In genomic region chr10:84631182-84631581, GRCm38 (mm10) we compare ENCODE assay signal across 8 mouse cellular contexts. TPM values are rescaled to one million over a fixed set of nuclear protein-coding genes. Genes with fewer than 3 reads are reported as not detected.
DNase-seq lines count a peak whose midpoint lies in the region; ATAC-seq and TF ChIP-seq lines count a peak whose summit lies in the region.

No protein-coding gene starts in this region.

- peak; percentile 35 for DNase-seq in forebrain, embryonic 10.5 days (ENCODE audit: extremely low spot score, low spot score)
- DNase-seq in midbrain, embryonic 10.5 days (ENCODE audit: low spot score), result peak; percentile 51
- DNase-seq in midbrain, embryonic 11.5 days (ENCODE audit: low spot score, missing footprints), result no peak
- peak; percentile 56 for DNase-seq in lung, postnatal 0 days (ENCODE audit: low spot score)
- DNase-seq in frontal cortex, postnatal 36 days (ENCODE audit: low spot score in 2 of 2), result no peak
- DNase-seq in ovary, postnatal 36 days (ENCODE audit: low spot score), result no peak

- H3K36me3 ChIP-seq in forebrain, embryonic 10.5 days (replicated peaks), result peaks cover 54% of the 10 kb centered on the region
- H3K36me3 ChIP-seq in forebrain, embryonic 13.5 days (ENCODE audit: poor library complexity, severe bottlenecking), result peaks cover 38% of the 10 kb centered on the region
- H3K36me3 ChIP-seq in midbrain, embryonic 10.5 days, result peaks cover 66% of the 10 kb centered on the region
- no peaks in the 10 kb centered on the region; the same call in 1 of the 2 replicates for H3K36me3 ChIP-seq in midbrain, embryonic 11.5 days (ENCODE audit: control insufficient read depth, insufficient read depth, low read length)
- peaks cover 11% of the 10 kb centered on the region for H3K36me3 ChIP-seq in lung, postnatal 0 days (ENCODE audit: insufficient read depth, low read length)

- no peak for ATAC-seq in forebrain, embryonic 13.5 days
- no peak for ATAC-seq in midbrain, embryonic 11.5 days (ENCODE audit: low FRiP score)
- peak; percentile 60; the same call in 1 of the 2 replicates for ATAC-seq in common myeloid progenitor, adult 5-6 weeks (replicated peaks; ENCODE audit: low read depth, poor library complexity, severe bottlenecking)
- no peak for ATAC-seq in lung, postnatal 0 days

- no peak overlapping the region for H3K4me2 ChIP-seq in forebrain, embryonic 13.5 days
- no peak overlapping the region for H3K4me2 ChIP-seq in midbrain, embryonic 11.5 days
- H3K4me2 ChIP-seq in lung, postnatal 0 days (replicated peaks; ENCODE audit: low read depth, low read length), result no peak overlapping the region

- no peaks in the 10 kb centered on the region for H3K27me3 ChIP-seq in forebrain, embryonic 10.5 days (ENCODE audit: poor library complexity, severe bottlenecking)
- no peaks in the 10 kb centered on the region for H3K27me3 ChIP-seq in forebrain, embryonic 13.5 days
- no peaks in the 10 kb centered on the region for H3K27me3 ChIP-seq in midbrain, embryonic 10.5 days (ENCODE audit: low read depth, poor library complexity, severe bottlenecking)
- no peaks in the 10 kb centered on the region for H3K27me3 ChIP-seq in midbrain, embryonic 11.5 days (ENCODE audit: control insufficient read depth, insufficient read depth, low read length)
- H3K27me3 ChIP-seq in lung, postnatal 0 days (replicated peaks; ENCODE audit: insufficient read depth, low read length), result no peaks in the 10 kb centered on the region

- no peak overlapping the region for H3K9ac ChIP-seq in forebrain, embryonic 13.5 days
- no peak overlapping the region for H3K9ac ChIP-seq in midbrain, embryonic 11.5 days (ENCODE audit: low read length)
- no peak overlapping the region for H3K9ac ChIP-seq in lung, postnatal 0 days (replicated peaks; ENCODE audit: low read depth)

- no peak for TF ChIP-seq EP300 in lung, postnatal 0 days (IDR thresholded peaks at IDR 0.05)

- no peak overlapping the region for H3K4me3 ChIP-seq in forebrain, embryonic 10.5 days
- H3K4me3 ChIP-seq in forebrain, embryonic 13.5 days, result no peak overlapping the region
- H3K4me3 ChIP-seq in midbrain, embryonic 10.5 days, result no peak overlapping the region
- no peak overlapping the region for H3K4me3 ChIP-seq in midbrain, embryonic 11.5 days (ENCODE audit: low read depth, low read length)
- H3K4me3 ChIP-seq in lung, postnatal 0 days (ENCODE audit: low read depth, low read length), result no peak overlapping the region

- TF ChIP-seq CTCF in lung, postnatal 0 days (IDR thresholded peaks at IDR 0.05), result peak; percentile 68

- 66% methylated on average over 5 of the region's 5 CpGs for WGBS in forebrain, embryonic 10.5 days
- WGBS in forebrain, embryonic 13.5 days, result 65% methylated on average over 5 of the region's 5 CpGs
- 62% methylated on average over 5 of the region's 5 CpGs for WGBS in midbrain, embryonic 10.5 days
- 64% methylated on average over 5 of the region's 5 CpGs for WGBS in midbrain, embryonic 11.5 days
- WGBS in lung, postnatal 0 days, result 63% methylated on average over 5 of the region's 5 CpGs

- no peak overlapping the region for H3K27ac ChIP-seq in forebrain, embryonic 10.5 days
- H3K27ac ChIP-seq in forebrain, embryonic 13.5 days, result no peak overlapping the region
- no peak overlapping the region for H3K27ac ChIP-seq in midbrain, embryonic 10.5 days (replicated peaks)
- H3K27ac ChIP-seq in midbrain, embryonic 11.5 days (ENCODE audit: low read depth, low read length), result no peak overlapping the region
- H3K27ac ChIP-seq in lung, postnatal 0 days (ENCODE audit: low read length), result no peak overlapping the region

- H3K9me3 ChIP-seq in forebrain, embryonic 10.5 days, result no peaks in the 10 kb centered on the region
- H3K9me3 ChIP-seq in forebrain, embryonic 13.5 days (replicated peaks), result no peaks in the 10 kb centered on the region
- H3K9me3 ChIP-seq in midbrain, embryonic 10.5 days (replicated peaks), result no peaks in the 10 kb centered on the region
- H3K9me3 ChIP-seq in midbrain, embryonic 11.5 days (ENCODE audit: control insufficient read depth, low read length), result no peaks in the 10 kb centered on the region
- no peaks in the 10 kb centered on the region for H3K9me3 ChIP-seq in lung, postnatal 0 days (ENCODE audit: low read length)

- H3K4me1 ChIP-seq in forebrain, embryonic 10.5 days, result no peaks in the 10 kb centered on the region
- H3K4me1 ChIP-seq in forebrain, embryonic 13.5 days, result no peaks in the 10 kb centered on the region
- peaks cover 7% of the 10 kb centered on the region; the same call in 1 of the 2 replicates for H3K4me1 ChIP-seq in midbrain, embryonic 10.5 days
- no peaks in the 10 kb centered on the region for H3K4me1 ChIP-seq in midbrain, embryonic 11.5 days (ENCODE audit: control insufficient read depth, insufficient read depth, low read length)
- H3K4me1 ChIP-seq in lung, postnatal 0 days (ENCODE audit: insufficient read depth, low read depth, low read length), result no peaks in the 10 kb centered on the region

RNA-seq across cellular contexts. Expression of gene Polr3b, which starts 9.1 kb away (rescaled TPM):
- 17.6 and 18.2 TPM in 2 replicates for polyA plus RNA-seq in forebrain, embryonic 10.5 days (2016; fragmentation: Nextera tagmentation; extraction: Ambion mirVana)
- 13.3 and 13.5 TPM in 2 replicates for polyA plus RNA-seq in forebrain, embryonic 13.5 days (2015; fragmentation: Nextera tagmentation; extraction: Ambion mirVana)
- polyA plus RNA-seq in midbrain, embryonic 10.5 days (2016; fragmentation: Nextera tagmentation; extraction: Ambion mirVana), result 14.4 and 16.6 TPM in 2 replicates
- polyA plus RNA-seq in midbrain, embryonic 11.5 days (2014; fragmentation: Nextera tagmentation; extraction: Ambion mirVana), result 16.0 and 18.0 TPM in 2 replicates
- 41.5 and 45.5 TPM in 2 replicates for total RNA-seq in common myeloid progenitor, adult 5-6 weeks (2017)
- polyA plus RNA-seq in lung, postnatal 0 days (2015; fragmentation: Nextera tagmentation; extraction: Ambion mirVana), result 6.2 and 7.8 TPM in 2 replicates

RNA-seq across cellular contexts. Expression of gene Tcp11l2, which starts 54.8 kb away (rescaled TPM):
- 2.0 and 2.6 TPM in 2 replicates for polyA plus RNA-seq in forebrain, embryonic 10.5 days (2016; fragmentation: Nextera tagmentation; extraction: Ambion mirVana)
- 14.0 and 16.7 TPM in 2 replicates for polyA plus RNA-seq in forebrain, embryonic 13.5 days (2015; fragmentation: Nextera tagmentation; extraction: Ambion mirVana)
- polyA plus RNA-seq in midbrain, embryonic 10.5 days (2016; fragmentation: Nextera tagmentation; extraction: Ambion mirVana), result 2.8 and 5.8 TPM in 2 replicates
- polyA plus RNA-seq in midbrain, embryonic 11.5 days (2014; fragmentation: Nextera tagmentation; extraction: Ambion mirVana), result 9.4 and 10.7 TPM in 2 replicates
- total RNA-seq in common myeloid progenitor, adult 5-6 weeks (2017), result 11.2 and 21.0 TPM in 2 replicates
- 73.8 and 73.9 TPM in 2 replicates for polyA plus RNA-seq in lung, postnatal 0 days (2015; fragmentation: Nextera tagmentation; extraction: Ambion mirVana)

Comparison
In these comparisons a context has a peak if more than half of its experiments do, and no peak if none do; other contexts are left out.
1. DNase-seq: peak in forebrain, embryonic 10.5 days (single experiment), midbrain, embryonic 10.5 days (single experiment) and lung, postnatal 0 days (single experiment); none in midbrain, embryonic 11.5 days (single experiment), frontal cortex, postnatal 36 days (0 of 2) and ovary, postnatal 36 days (single experiment).